Mouse (Mus musculus): ENCODE data around the gene Soga3. TPM values are rescaled to one million over a fixed set of nuclear protein-coding genes. Genes with fewer than 3 reads are reported as not detected.

The Soga3 gene
- polyA plus RNA-seq, 1 experiment from 2014 or later = 3.3 TPM

DNA sequence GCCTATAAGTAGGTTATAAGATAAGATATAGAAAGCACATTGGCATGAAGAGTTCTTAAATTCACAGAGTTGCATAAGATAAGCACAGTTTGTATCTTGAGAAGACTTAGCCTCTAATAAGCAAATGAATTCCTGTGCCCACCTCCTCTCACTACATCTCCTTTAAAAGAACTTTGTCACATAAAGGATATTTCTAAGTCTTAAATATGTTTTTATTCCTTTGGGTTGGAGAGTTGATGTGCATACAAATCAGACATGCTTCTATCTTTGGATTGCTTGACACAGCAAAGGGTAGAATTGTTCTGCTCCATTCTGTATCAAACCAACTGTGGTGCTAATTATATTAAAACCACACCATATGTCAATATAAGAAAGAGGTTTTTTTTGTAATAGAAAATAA, 50.1 kb downstream of the Soga3 start:
- Histone ChIP-seq H3K27ac (ENCODE audit: low read depth) (no peak overlapping the region), H3K9me3 (ENCODE audit: control insufficient read depth, low read length) (0 out of 2 replicates have a peak, but pooled peaks cover 5% of the 10 kb centered on the region), H3K36me3 (ENCODE audit: control insufficient read depth, insufficient read depth, low read length) (no peaks in the 10 kb centered on the region), H3K4me1 (replicated peaks; ENCODE audit: control insufficient read depth, insufficient read depth, low read length) (no peaks in the 10 kb centered on the region), H3K27me3 (replicated peaks; ENCODE audit: control insufficient read depth, insufficient read depth, low read length) (no peaks in the 10 kb centered on the region), H3K9ac (ENCODE audit: low read length) (no peak overlapping the region), H3K4me2 (ENCODE audit: low read length) (no peak overlapping the region), H3K4me3 (ENCODE audit: low read depth, low read length) (no peak overlapping the region)
- DNase-seq (ENCODE audit: low spot score) = no peak
- ATAC-seq (replicated peaks; ENCODE audit: low FRiP score, low TSS enrichment, low read depth) = no peak

GRCm38 (mm10) chr10:29196811-29197210, 53.2 kb downstream of the Soga3 start:
- H3K9ac ChIP-seq (ENCODE audit: low read length) = no peak overlapping the region
- DNase-seq (ENCODE audit: low spot score) (no peak), ATAC-seq (replicated peaks; ENCODE audit: low FRiP score, low TSS enrichment, low read depth) (no peak)
- no peak overlapping the region for H3K27ac ChIP-seq (ENCODE audit: low read depth)
- WGBS = 96% methylated on average over 33 of the region's 33 CpGs
- 0 out of 2 replicates have a peak, but pooled peaks cover 5% of the 10 kb centered on the region for H3K9me3 ChIP-seq (ENCODE audit: control insufficient read depth, low read length)
- H3K4me3 ChIP-seq (ENCODE audit: low read depth, low read length) = no peak overlapping the region
- H3K27me3 ChIP-seq (replicated peaks; ENCODE audit: control insufficient read depth, insufficient read depth, low read length) = no peaks in the 10 kb centered on the region
- H3K36me3 ChIP-seq (ENCODE audit: control insufficient read depth, insufficient read depth, low read length) = no peaks in the 10 kb centered on the region
- H3K4me1 ChIP-seq (replicated peaks; ENCODE audit: control insufficient read depth, insufficient read depth, low read length) = no peaks in the 10 kb centered on the region
- no peak overlapping the region for H3K4me2 ChIP-seq (ENCODE audit: low read length)

GRCm38 (mm10) chr10:29198642-29199041, 55.0 kb downstream of the Soga3 start, which contains the start of gene Gm49353:
Gm49353 (plus strand) TSS chr10:29198954.
- Histone ChIP-seq H3K4me3 (ENCODE audit: low read depth, low read length) (no peak within 1 kb of the TSS), H3K4me2 (ENCODE audit: low read length) (no peak within 1 kb of the TSS), H3K9me3 (ENCODE audit: control insufficient read depth, low read length) (0 out of 2 replicates have a peak, but pooled peaks cover 5% of the 10 kb centered on the region), H3K9ac (ENCODE audit: low read length) (no peak within 1 kb of the TSS), H3K4me1 (replicated peaks; ENCODE audit: control insufficient read depth, insufficient read depth, low read length) (no peaks in the 10 kb centered on the region), H3K27ac (ENCODE audit: low read depth) (no peak within 1 kb of the TSS), H3K27me3 (replicated peaks; ENCODE audit: control insufficient read depth, insufficient read depth, low read length) (no peaks in the 10 kb centered on the region), H3K36me3 (ENCODE audit: control insufficient read depth, insufficient read depth, low read length) (no peaks in the 10 kb centered on the region)
- DNase-seq (ENCODE audit: low spot score) (no peak), ATAC-seq (replicated peaks; ENCODE audit: low FRiP score, low TSS enrichment, low read depth) (no peak)
- WGBS = 67% methylated on average over 7 of the region's 7 CpGs

- H3K4me2 ChIP-seq (ENCODE audit: low read length) = no peak overlapping the region
- DNase-seq (ENCODE audit: low spot score) = no peak
Observed at GRCm38 (mm10) chr10:29199835-29200234, 56.2 kb downstream of the Soga3 start.

GRCm38 (mm10) chr10:29200609-29201008, 57.0 kb downstream of the Soga3 start:
- DNase-seq (ENCODE audit: low spot score) (no peak), ATAC-seq (replicated peaks; ENCODE audit: low FRiP score, low TSS enrichment, low read depth) (no peak)
- H3K27ac ChIP-seq (ENCODE audit: low read depth) = no peak overlapping the region
- no peak overlapping the region for H3K4me3 ChIP-seq (ENCODE audit: low read depth, low read length)
- 0 out of 2 replicates have a peak, but pooled peaks cover 5% of the 10 kb centered on the region for H3K9me3 ChIP-seq (ENCODE audit: control insufficient read depth, low read length)
- WGBS = 92% methylated on average over 1 of the region's 1 CpGs
- no peaks in the 10 kb centered on the region for H3K4me1 ChIP-seq (replicated peaks; ENCODE audit: control insufficient read depth, insufficient read depth, low read length)
- no peaks in the 10 kb centered on the region for H3K36me3 ChIP-seq (ENCODE audit: control insufficient read depth, insufficient read depth, low read length)
- no peak overlapping the region for H3K9ac ChIP-seq (ENCODE audit: low read length)
- no peaks in the 10 kb centered on the region for H3K27me3 ChIP-seq (replicated peaks; ENCODE audit: control insufficient read depth, insufficient read depth, low read length)
- no peak overlapping the region for H3K4me2 ChIP-seq (ENCODE audit: low read length)

More at GRCm38 (mm10) chr10:29199835-29200234, 56.2 kb downstream of the Soga3 start:
- H3K4me1 ChIP-seq (replicated peaks; ENCODE audit: control insufficient read depth, insufficient read depth, low read length) = no peaks in the 10 kb centered on the region
- no peaks in the 10 kb centered on the region for H3K27me3 ChIP-seq (replicated peaks; ENCODE audit: control insufficient read depth, insufficient read depth, low read length)
- no peak for ATAC-seq (replicated peaks; ENCODE audit: low FRiP score, low TSS enrichment, low read depth)
- no peak overlapping the region for H3K27ac ChIP-seq (ENCODE audit: low read depth)
- 71% methylated on average over 3 of the region's 3 CpGs for whole genome bisulfite sequencing
- 0 out of 2 replicates have a peak, but pooled peaks cover 5% of the 10 kb centered on the region for H3K9me3 ChIP-seq (ENCODE audit: control insufficient read depth, low read length)
- no peak overlapping the region for H3K9ac ChIP-seq (ENCODE audit: low read length)
- no peak overlapping the region for H3K4me3 ChIP-seq (ENCODE audit: low read depth, low read length)
- no peaks in the 10 kb centered on the region for H3K36me3 ChIP-seq (ENCODE audit: control insufficient read depth, insufficient read depth, low read length)

GRCm38 (mm10) chr10:29206730-29207129, 63.1 kb downstream of the Soga3 start:
- H3K4me1 ChIP-seq (replicated peaks; ENCODE audit: control insufficient read depth, insufficient read depth, low read length) = no peaks in the 10 kb centered on the region
- H3K9ac ChIP-seq (ENCODE audit: low read length) = no peak overlapping the region
- H3K4me3 ChIP-seq (ENCODE audit: low read depth, low read length) = no peak overlapping the region
- H3K4me2 ChIP-seq (ENCODE audit: low read length) = no peak overlapping the region
- no peak overlapping the region for H3K27ac ChIP-seq (ENCODE audit: low read depth)
- H3K36me3 ChIP-seq (ENCODE audit: control insufficient read depth, insufficient read depth, low read length) = no peaks in the 10 kb centered on the region
- ATAC-seq (replicated peaks; ENCODE audit: low FRiP score, low TSS enrichment, low read depth) = no peak
- no peak for DNase-seq (ENCODE audit: low spot score)
- no peaks in the 10 kb centered on the region for H3K27me3 ChIP-seq (replicated peaks; ENCODE audit: control insufficient read depth, insufficient read depth, low read length)
- H3K9me3 ChIP-seq (ENCODE audit: control insufficient read depth, low read length) = no peaks in the 10 kb centered on the region

GRCm38 (mm10) chr10:29208735-29209134, 65.1 kb downstream of the Soga3 start:
- no peak for ATAC-seq (replicated peaks; ENCODE audit: low FRiP score, low TSS enrichment, low read depth)

DNA sequence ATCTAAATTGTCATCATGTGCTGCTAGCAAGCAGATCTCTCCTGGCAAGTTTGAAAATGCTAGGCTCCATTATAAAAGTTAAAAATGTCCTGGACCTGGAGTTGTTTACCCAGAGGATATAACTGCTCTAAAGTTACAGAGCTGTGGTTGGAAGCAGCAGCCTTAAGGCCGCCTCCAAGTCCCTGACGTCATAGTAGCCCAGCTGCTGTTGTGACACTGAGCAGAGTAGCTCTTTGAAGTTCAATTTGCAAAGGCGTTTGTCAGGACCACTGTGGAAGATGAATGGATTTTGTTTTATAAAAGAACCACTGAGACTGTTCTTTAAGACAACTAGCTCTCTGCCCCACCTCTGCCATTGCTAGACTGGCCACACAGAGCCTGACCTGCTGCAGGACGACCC, 67.8 kb downstream of the Soga3 start, which contains the start of gene 9330159F19Rik:
TSS of gene 9330159F19Rik (plus strand) at position 154 of the 400 bp plus-strand sequence.
- Histone ChIP-seq H3K4me3 (ENCODE audit: low read depth, low read length) (no peak within 1 kb of the TSS), H3K9me3 (ENCODE audit: control insufficient read depth, low read length) (no peaks in the 10 kb centered on the region), H3K27ac (ENCODE audit: low read depth) (no peak within 1 kb of the TSS), H3K4me2 (ENCODE audit: low read length) (peak within 1 kb of the TSS; percentile 5; the same call in 1 of the 2 replicates), H3K9ac (ENCODE audit: low read length) (no peak within 1 kb of the TSS), H3K36me3 (ENCODE audit: control insufficient read depth, insufficient read depth, low read length) (no peaks in the 10 kb centered on the region), H3K27me3 (replicated peaks; ENCODE audit: control insufficient read depth, insufficient read depth, low read length) (no peaks in the 10 kb centered on the region), H3K4me1 (replicated peaks; ENCODE audit: control insufficient read depth, insufficient read depth, low read length) (no peaks in the 10 kb centered on the region)
- WGBS = 8% methylated on average over 4 of the region's 4 CpGs
- ATAC-seq (replicated peaks; ENCODE audit: low FRiP score, low TSS enrichment, low read depth) (peak; percentile 87), DNase-seq (ENCODE audit: low spot score) (peak; percentile 65)

More at GRCm38 (mm10) chr10:29208735-29209134, 65.1 kb downstream of the Soga3 start:
- H3K4me1 ChIP-seq (replicated peaks; ENCODE audit: control insufficient read depth, insufficient read depth, low read length) = no peaks in the 10 kb centered on the region
- whole genome bisulfite sequencing = 56% methylated on average over 3 of the region's 3 CpGs
- no peak for DNase-seq (ENCODE audit: low spot score)
- no peaks in the 10 kb centered on the region for H3K36me3 ChIP-seq (ENCODE audit: control insufficient read depth, insufficient read depth, low read length)
- no peak overlapping the region for H3K4me2 ChIP-seq (ENCODE audit: low read length)
- H3K27ac ChIP-seq (ENCODE audit: low read depth) = no peak overlapping the region
- H3K9me3 ChIP-seq (ENCODE audit: control insufficient read depth, low read length) = no peaks in the 10 kb centered on the region
- H3K4me3 ChIP-seq (ENCODE audit: low read depth, low read length) = no peak overlapping the region
- H3K9ac ChIP-seq (ENCODE audit: low read length) = no peak overlapping the region
- no peaks in the 10 kb centered on the region for H3K27me3 ChIP-seq (replicated peaks; ENCODE audit: control insufficient read depth, insufficient read depth, low read length)

GRCm38 (mm10) chr10:29213534-29214100, 70.0 kb downstream of the Soga3 start:
- DNase-seq (ENCODE audit: low spot score) = no peak
- Histone ChIP-seq H3K9me3 (ENCODE audit: control insufficient read depth, low read length) (no peaks in the 10 kb centered on the region), H3K4me3 (ENCODE audit: low read depth, low read length) (no peak overlapping the region), H3K4me1 (replicated peaks; ENCODE audit: control insufficient read depth, insufficient read depth, low read length) (no peaks in the 10 kb centered on the region), H3K36me3 (ENCODE audit: control insufficient read depth, insufficient read depth, low read length) (no peaks in the 10 kb centered on the region), H3K27ac (ENCODE audit: low read depth) (no peak overlapping the region), H3K27me3 (replicated peaks; ENCODE audit: control insufficient read depth, insufficient read depth, low read length) (no peaks in the 10 kb centered on the region), H3K4me2 (ENCODE audit: low read length) (no peak overlapping the region), H3K9ac (ENCODE audit: low read length) (no peak overlapping the region)
- 60% methylated on average over 3 of the region's 3 CpGs for WGBS
- ATAC-seq (replicated peaks; ENCODE audit: low FRiP score, low TSS enrichment, low read depth) = no peak
